Mouse (Mus musculus) C2C12 (cell line): ENCODE results near the gene Gm28048.

Source experiments
- CTCF ChIP-seq: IDR thresholded peaks from one replicate; pipeline ENCODE4 v1.5.1; 2011; ENCODE audit not compliant: control insufficient read depth, insufficient read depth, insufficient read length
- MAX ChIP-seq: IDR thresholded peaks from one replicate; pipeline ENCODE4 v1.6.1; 2011; ENCODE audit warnings: mild to moderate bottlenecking, control low read depth
- MYOD1 ChIP-seq: IDR thresholded peaks from one replicate; pipeline ENCODE4 v1.6.1; 2011; ENCODE audit warnings: low read depth; ENCODE audit not compliant: control insufficient read depth, insufficient read length
- MYOG ChIP-seq: IDR thresholded peaks from one replicate; pipeline ENCODE4 v1.6.1; 2011; ENCODE audit not compliant: control insufficient read depth, insufficient read length; ENCODE audit errors: extremely low read depth
- USF1 ChIP-seq: IDR thresholded peaks from one replicate; pipeline ENCODE4 v1.6.1; 2011; ENCODE audit warnings: low read depth, mild to moderate bottlenecking, control low read depth, moderate library complexity

DNA sequence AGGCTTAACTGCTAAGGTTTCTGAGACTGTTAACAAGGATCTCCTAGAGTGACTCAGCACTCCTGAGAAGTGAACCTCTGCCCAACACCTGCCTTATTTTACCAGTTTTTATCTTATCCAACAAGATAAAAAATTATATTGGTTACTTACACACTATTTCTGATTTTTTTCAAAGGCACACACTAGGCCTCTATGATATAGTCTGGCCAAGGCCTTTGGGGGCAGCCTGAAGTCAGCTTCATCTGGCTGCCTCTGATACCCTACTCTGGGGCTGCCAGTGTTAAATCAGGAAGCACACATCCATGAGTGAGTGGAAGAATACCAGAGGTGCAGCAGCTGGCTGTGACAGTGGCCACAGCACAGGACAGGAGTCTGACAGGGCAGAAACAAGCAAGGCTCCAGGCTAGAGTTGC is 75.4 kb downstream of the Gm28048 start:
- TF ChIP-seq CTCF = no peak
- no peak for TF ChIP-seq MYOG
- no peak for TF ChIP-seq MAX
- no peak for TF ChIP-seq MYOD1
- no peak for TF ChIP-seq USF1
